Mouse (Mus musculus): ENCODE data around the gene Otulinl.

DNA sequence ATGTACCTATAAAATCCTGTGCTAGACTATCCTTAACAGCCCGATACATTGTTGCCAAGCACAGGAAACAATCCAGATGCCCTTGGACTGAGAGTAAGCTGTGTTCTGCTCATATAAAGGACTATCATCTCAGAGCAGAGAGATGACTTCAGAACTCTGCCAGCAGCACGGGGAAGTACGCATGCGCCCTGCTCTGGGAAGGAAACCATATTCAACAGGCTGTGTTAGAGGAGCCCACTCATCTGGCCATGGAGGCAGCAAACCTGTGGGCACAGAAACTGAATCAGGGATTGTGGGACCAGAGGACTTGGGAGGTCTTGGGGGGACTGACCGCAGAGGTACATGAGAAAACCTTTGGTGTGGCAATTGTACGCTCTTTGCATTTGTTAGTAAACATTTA lies 19.7 kb downstream of the Otulinl start:
- TF ChIP-seq CTCF (IDR thresholded peaks at IDR 0.05; ENCODE audit: control insufficient read depth, insufficient read depth, insufficient replicate concordance, low read depth, low read length) (no peak), POLR2A (IDR thresholded peaks at IDR 0.05; ENCODE audit: control insufficient read depth, low read depth, low read length) (no peak)
